In the genomic region with DNA sequence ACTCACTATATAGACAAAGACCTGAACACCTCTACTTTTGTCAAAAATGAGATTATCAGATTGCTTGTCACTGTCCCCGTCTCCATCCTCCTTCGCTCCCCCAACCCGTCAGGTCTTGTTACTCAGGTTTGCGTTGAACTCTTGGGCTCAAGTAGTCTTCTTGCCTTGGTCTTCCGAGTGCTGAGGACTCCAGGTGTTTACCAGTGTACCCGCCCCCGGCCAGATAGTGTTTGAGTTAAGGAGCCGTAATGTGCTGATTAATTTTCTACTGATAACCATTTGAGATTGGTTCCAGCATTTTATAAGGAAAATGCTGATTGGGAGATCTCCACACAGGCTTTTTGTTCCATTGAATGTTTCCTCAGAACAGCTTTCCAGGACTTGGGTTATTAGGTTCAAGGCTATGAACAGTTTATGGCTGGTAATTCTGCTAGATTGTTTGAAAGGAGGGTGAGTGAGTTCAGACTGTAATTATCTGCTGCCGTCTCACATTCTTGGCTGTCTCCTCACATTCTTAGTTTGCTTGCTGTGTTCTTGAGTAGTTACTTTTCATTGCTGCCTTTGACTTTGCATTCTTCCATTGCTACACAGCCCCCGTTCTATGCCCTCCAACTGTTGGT, we compare ENCODE assay signal across 35 mouse cellular contexts. TPM values are rescaled to one million over a fixed set of nuclear protein-coding genes. Genes with fewer than 3 reads are reported as not detected.
"Had no signal": no experiment of that assay in that cellular context is flagged by ENCODE, and none has a peak within 500 bp of the region (broad histone marks: within the 10 kb centered on the region; RNA-seq: fewer than 3 reads in every experiment).

No protein-coding gene starts in this region.

- H3K4me3 ChIP-seq: heart, adult 2 months; heart, embryonic 13.5 days; heart, embryonic 15.5 days; hindbrain, embryonic 10.5 days; hindbrain, embryonic 12.5 days; limb, embryonic 13.5 days; limb, embryonic 15.5 days; liver, embryonic 12.5 days had no signal

- H3K36me3 ChIP-seq: heart, embryonic 15.5 days; liver, embryonic 12.5 days had no signal

- H3K27me3 ChIP-seq: heart, embryonic 13.5 days; heart, embryonic 15.5 days; hindbrain, embryonic 12.5 days; limb, embryonic 13.5 days; limb, embryonic 15.5 days; liver, embryonic 12.5 days had no signal

- ATAC-seq: forebrain, postnatal 0 days; hindbrain, embryonic 16.5 days; inflammation-experienced regulatory T-cells, adult 6 months; liver, embryonic 12.5 days had no signal

- DNase-seq: forebrain, postnatal 0 days; gastrocnemius, postnatal 10 days; gastrocnemius, postnatal 25 days; heart, adult 2 months; heart, postnatal 4 days; kidney, adult 11 months; kidney, adult 8-10 months; kidney, postnatal 10 days; kidney, postnatal 36 days; left cerebral cortex, postnatal 4 days had no signal

- H3K9me3 ChIP-seq: heart, embryonic 13.5 days; heart, embryonic 15.5 days; hindbrain, embryonic 12.5 days; limb, embryonic 13.5 days; limb, embryonic 15.5 days; liver, embryonic 12.5 days had no signal

- H3K4me2 ChIP-seq: heart, embryonic 11.5 days; heart, embryonic 13.5 days; heart, embryonic 15.5 days; hindbrain, embryonic 12.5 days; hindbrain, embryonic 14.5 days; limb, embryonic 13.5 days; limb, embryonic 15.5 days; liver, embryonic 12.5 days had no signal

- H3K9ac ChIP-seq: forebrain, postnatal 0 days; heart, embryonic 13.5 days; heart, embryonic 15.5 days; hindbrain, embryonic 12.5 days; hindbrain, embryonic 14.5 days; limb, embryonic 13.5 days; limb, embryonic 15.5 days; liver, embryonic 12.5 days; liver, embryonic 14.5 days had no signal

- H3K4me1 ChIP-seq: heart, embryonic 13.5 days; heart, embryonic 15.5 days; hindbrain, embryonic 10.5 days; hindbrain, embryonic 12.5 days; limb, embryonic 13.5 days; limb, embryonic 15.5 days; liver, embryonic 12.5 days had no signal

- H3K27ac ChIP-seq: heart, adult 2 months; heart, embryonic 13.5 days; heart, embryonic 15.5 days; hindbrain, embryonic 10.5 days; hindbrain, embryonic 12.5 days; hindbrain, embryonic 14.5 days; limb, embryonic 13.5 days; limb, embryonic 15.5 days; liver, embryonic 12.5 days; liver, embryonic 14.5 days had no signal

RNA-seq across cellular contexts. Expression of gene S100g, which starts 22.6 kb away (rescaled TPM):
- total RNA-seq: forebrain, postnatal 0 days; gastrocnemius, adult 18-20 months; gastrocnemius, postnatal 10 days; gastrocnemius, postnatal 25 days; gastrocnemius, postnatal 4 days; granulocyte monocyte progenitor cell, adult 5-6 weeks; heart, adult 2 months; heart, postnatal 25 days; heart, postnatal 4 days; layer of hippocampus, adult 18-20 months; layer of hippocampus, adult 8-10 months; layer of hippocampus, postnatal 10 days; layer of hippocampus, postnatal 25 days; left cerebral cortex, adult 8-10 months; left cerebral cortex, postnatal 10 days; left cerebral cortex, postnatal 25 days; left cerebral cortex, postnatal 4 days had no signal
- polyA plus RNA-seq: forebrain, postnatal 0 days; heart, adult 2 months; heart, embryonic 13.5 days; heart, embryonic 15.5 days; limb, embryonic 11.5 days; limb, embryonic 13.5 days; liver, adult 2 months had no signal
